Mouse (Mus musculus) testis, adult 2 months (tissue): ENCODE measurements at regions not wholly inside any gene's neighbourhood (a gene's known extent, or its start where the extent isn't known, plus 50 kb on each side); places are given as distances from the start of the nearest gene placed in this dataset.
A peak's percentile ranks its signal among the peaks of the same experiment; 100 is the strongest.

Experiments used
- H3K27ac ChIP-seq: fragments of 200-500 bp; 2 replicates; pipeline ENCODE4 v1.5.1; 2012; ENCODE audit warnings: low read depth, low read length; ENCODE audit not compliant: control insufficient read depth, insufficient read depth
- H3K27me3 ChIP-seq: fragments of 200-500 bp; 2 replicates; pipeline ENCODE4 v1.6.1; 2012; ENCODE audit warnings: mild to moderate bottlenecking, low read length, moderate library complexity; ENCODE audit not compliant: control insufficient read depth, insufficient read depth
- H3K36me3 ChIP-seq: fragments of 200-500 bp; 2 replicates; pipeline ENCODE4 v1.6.1; 2012; ENCODE audit warnings: mild to moderate bottlenecking, low read length; ENCODE audit not compliant: control insufficient read depth, insufficient read depth
- H3K4me1 ChIP-seq: fragments of 200-500 bp; 2 replicates; pipeline ENCODE4 v1.6.1; 2012; ENCODE audit warnings: low read length; ENCODE audit not compliant: control insufficient read depth, insufficient read depth
- H3K4me3 ChIP-seq: fragments of 200-500 bp; 2 replicates; pipeline ENCODE4 v1.5.1; 2012; ENCODE audit warnings: low read depth, mild to moderate bottlenecking, low read length, moderate library complexity, mixed read lengths; ENCODE audit not compliant: control insufficient read depth
- CTCF ChIP-seq: fragments of 200-500 bp; IDR thresholded peaks from 2 replicates; pipeline ENCODE4 v1.5.1; 2012; ENCODE audit warnings: low read depth, mild to moderate bottlenecking, inconsistent platforms, low read length, moderate library complexity; ENCODE audit not compliant: control insufficient read depth, insufficient read depth, insufficient replicate concordance
- POLR2A ChIP-seq: fragments of 200-500 bp; IDR thresholded peaks from 2 replicates; pipeline ENCODE4 v1.6.1; 2012; ENCODE audit warnings: low read depth, mild to moderate bottlenecking, inconsistent platforms, low read length, moderate library complexity; ENCODE audit not compliant: control insufficient read depth

DNA sequence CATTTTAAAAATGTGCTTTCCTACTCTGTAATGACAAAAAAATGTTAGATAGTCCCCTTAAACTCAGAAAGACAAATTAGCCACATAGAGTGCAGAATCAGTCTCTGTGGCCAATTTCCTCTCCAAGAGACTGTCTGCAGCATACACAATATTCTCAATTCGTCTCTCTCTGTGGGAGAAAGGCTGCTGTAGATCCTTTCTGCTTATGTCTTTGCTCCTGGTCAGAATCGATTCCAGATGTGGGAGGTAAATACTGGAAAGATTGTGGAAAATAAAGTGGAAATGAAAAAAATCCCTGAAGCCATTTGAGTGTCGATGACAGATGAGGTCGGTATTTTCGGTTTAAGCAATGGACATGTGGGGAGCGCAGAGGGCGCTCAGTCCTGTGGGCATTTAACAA, 265.8 kb upstream of the Mpped2 start:
- no peak overlapping the region for H3K27ac ChIP-seq

DNA sequence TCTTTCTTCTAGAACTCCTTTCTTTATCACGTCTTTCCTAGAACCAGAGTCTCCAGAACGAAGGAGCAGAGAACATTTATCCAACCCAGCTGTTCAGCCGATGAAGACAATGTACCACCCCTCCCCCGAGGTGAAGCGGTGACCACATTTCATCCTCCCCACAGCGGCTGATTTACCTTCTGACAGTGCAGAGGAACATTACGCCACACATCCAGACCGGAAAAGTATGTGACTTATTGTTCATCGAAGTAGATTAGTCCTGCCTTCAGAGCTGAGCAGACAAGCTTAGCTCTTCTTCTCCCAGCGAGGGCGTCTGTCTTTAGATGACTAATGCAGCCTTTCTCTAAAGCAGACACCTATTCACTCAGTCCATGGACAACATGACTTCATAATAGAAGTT, 264.2 kb upstream of the Mpped2 start:
- TF ChIP-seq CTCF (no peak), POLR2A (no peak)
- Histone ChIP-seq H3K4me3 (no peak overlapping the region), H3K4me1 (no peaks in the 10 kb centered on the region; the same call in 1 of the 2 replicates), H3K36me3 (no peaks in the 10 kb centered on the region), H3K27ac (no peak overlapping the region), H3K27me3 (no peaks in the 10 kb centered on the region)

More for the DNA sequence above, 265.8 kb upstream of the Mpped2 start:
- TF ChIP-seq POLR2A (no peak), CTCF (no peak)
- Histone ChIP-seq H3K36me3 (no peaks in the 10 kb centered on the region), H3K4me3 (no peak overlapping the region), H3K27me3 (no peaks in the 10 kb centered on the region), H3K4me1 (no peaks in the 10 kb centered on the region; the same call in 1 of the 2 replicates)

DNA sequence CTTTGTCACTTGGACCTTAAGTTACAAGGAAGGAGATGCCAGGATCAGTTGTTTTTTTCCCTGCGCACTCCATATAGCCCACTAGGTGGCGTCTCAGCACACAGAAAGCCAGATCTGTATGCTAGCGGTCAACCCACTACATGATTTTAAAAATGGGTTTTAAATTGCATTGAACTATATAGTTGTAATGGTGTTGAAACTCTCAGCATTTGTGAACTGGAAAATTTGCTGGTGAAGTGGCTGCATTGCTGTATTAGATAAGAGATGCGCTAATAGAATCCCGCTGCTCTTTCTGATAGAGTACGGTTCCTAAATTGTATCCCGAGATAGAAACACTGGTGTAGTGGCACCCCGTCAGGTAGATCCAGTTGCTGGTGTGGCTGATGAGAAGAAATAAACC, 261.9 kb upstream of the Mpped2 start:
- H3K36me3 ChIP-seq, result no peaks in the 10 kb centered on the region
- TF ChIP-seq POLR2A (no peak), CTCF (peak; percentile 29; the same call in 1 of the 2 replicates)
- no peaks in the 10 kb centered on the region for H3K27me3 ChIP-seq
- no peak overlapping the region for H3K27ac ChIP-seq
- no peak overlapping the region; the same call in 1 of the 2 replicates for H3K4me3 ChIP-seq
- H3K4me1 ChIP-seq, result no peaks in the 10 kb centered on the region; the same call in 1 of the 2 replicates

DNA sequence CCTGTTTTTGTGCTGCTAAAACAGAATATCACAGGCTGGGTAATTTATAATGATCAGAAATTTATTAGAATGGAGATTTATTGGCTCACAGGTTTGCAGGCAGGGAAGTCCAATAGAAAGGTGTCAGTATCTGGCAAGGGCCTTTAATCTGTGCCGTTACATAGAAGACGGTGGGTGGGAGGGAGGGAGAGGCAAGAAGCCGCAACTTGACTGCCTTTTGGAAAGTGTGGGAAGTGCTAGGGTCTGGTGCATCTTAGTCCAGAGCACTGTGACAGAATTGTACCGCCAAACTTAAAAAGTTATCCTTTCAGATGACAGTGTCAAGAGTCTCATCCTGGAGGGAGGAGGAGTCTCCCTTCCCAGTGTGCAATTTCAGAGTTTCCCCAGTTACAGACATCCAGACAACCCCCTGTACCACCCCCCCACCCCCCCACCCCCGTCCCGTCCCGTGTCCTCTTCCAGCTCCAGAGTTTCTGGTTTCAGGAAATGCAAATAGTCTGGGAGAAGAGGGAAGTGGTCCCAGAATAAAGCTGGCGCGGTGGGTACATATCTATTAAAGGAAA, 261.4 kb upstream of the Mpped2 start:
- TF ChIP-seq POLR2A, result no peak
- TF ChIP-seq CTCF, result no peak
- Histone ChIP-seq H3K36me3 (no peaks in the 10 kb centered on the region), H3K27me3 (no peaks in the 10 kb centered on the region), H3K27ac (no peak overlapping the region), H3K4me1 (no peaks in the 10 kb centered on the region; the same call in 1 of the 2 replicates), H3K4me3 (no peak overlapping the region)

DNA sequence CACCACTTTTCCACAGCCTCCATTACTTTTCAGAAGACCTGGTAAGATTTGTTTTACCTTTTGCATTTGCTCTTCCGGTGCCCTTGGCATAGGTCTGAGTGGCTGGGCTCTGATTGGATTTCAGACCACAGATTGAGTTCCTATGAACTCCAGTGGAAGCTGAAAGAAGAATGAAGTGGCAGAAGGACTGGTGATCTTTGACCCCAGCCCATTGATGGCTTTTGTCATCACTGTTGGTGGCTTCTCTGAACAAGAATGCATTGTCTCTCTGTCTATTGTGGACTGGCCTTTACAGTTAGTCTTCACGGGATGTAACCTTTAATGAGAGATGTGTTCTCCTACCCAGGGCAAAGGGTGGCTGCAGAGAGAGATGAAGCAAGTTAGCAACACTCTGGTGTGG, 256.9 kb upstream of the Mpped2 start:
- Histone ChIP-seq H3K4me1 (no peaks in the 10 kb centered on the region; the same call in 1 of the 2 replicates), H3K27me3 (no peaks in the 10 kb centered on the region), H3K36me3 (no peaks in the 10 kb centered on the region), H3K4me3 (no peak overlapping the region), H3K27ac (no peak overlapping the region)
- TF ChIP-seq CTCF (no peak), POLR2A (no peak)

DNA sequence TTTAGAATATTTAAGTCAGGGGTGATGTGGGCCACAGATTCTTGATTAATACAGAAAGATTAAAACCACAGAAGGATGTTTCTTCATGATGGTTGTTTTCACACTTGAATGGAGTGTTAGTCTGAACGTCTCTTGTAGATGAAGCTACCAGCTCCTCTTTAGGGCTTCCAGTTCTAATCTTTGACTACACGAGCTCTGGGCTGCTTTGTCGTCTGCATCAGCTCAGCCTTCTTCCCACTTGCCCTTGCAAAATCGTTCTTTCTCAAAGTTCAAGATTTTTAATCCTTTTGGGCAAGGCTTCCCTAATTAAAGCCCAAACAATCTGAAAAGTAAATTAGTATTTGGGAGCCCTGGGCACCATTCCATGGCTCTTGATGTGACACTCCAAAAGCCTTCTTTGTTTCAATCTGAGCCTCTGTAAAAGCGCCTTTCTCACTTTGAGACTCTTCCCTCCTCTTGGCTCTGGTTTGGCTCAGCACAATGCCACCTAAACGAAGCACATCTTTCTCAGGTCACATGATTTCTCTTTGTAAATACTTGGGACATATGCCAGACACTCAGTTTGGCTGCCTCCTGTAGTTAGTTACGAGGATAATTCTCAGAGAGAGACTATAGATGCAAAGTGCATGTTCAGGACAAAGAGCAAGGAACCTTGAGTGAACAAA, 238.6 kb upstream of the Mpped2 start:
- H3K36me3 ChIP-seq, result no peaks in the 10 kb centered on the region
- no peak for TF ChIP-seq POLR2A
- no peak for TF ChIP-seq CTCF
- H3K4me1 ChIP-seq, result no peaks in the 10 kb centered on the region
- H3K27me3 ChIP-seq, result no peaks in the 10 kb centered on the region
- H3K27ac ChIP-seq, result no peak overlapping the region
- no peak overlapping the region for H3K4me3 ChIP-seq

DNA sequence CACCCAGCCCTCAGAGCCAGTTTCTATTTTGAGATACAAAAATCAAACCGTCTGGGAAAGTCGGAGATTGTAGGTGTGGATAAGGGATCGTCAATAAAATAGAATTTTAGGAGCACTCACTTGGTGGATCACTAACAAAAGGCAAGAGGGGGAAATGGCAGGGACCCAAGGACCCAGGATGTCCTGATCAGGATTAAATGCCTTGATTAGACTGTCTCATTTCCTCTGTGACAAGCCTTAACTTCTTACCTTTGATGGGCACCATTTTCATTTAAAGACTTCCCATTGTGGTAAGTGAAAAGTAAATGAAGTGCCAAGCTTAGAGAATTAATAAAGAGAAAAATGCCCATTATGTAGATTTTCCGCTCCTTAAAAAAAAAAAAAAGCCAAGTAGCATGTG, 238.0 kb upstream of the Mpped2 start:
- TF ChIP-seq CTCF (no peak), POLR2A (no peak)
- H3K4me3 ChIP-seq, result no peak overlapping the region
- H3K36me3 ChIP-seq, result no peaks in the 10 kb centered on the region
- H3K4me1 ChIP-seq, result no peaks in the 10 kb centered on the region
- H3K27me3 ChIP-seq, result no peaks in the 10 kb centered on the region
- no peak overlapping the region for H3K27ac ChIP-seq
